Mouse (Mus musculus) kidney, embryonic 16.5 days (tissue): ENCODE data around the gene Zbtb5. TPM values are rescaled to one million over a fixed set of nuclear protein-coding genes. Genes with fewer than 3 reads are reported as not detected.
"Not testable (repeated sequence)": the region's sequence is repeated elsewhere in the genome, so short reads cannot be mapped to it uniquely, and the experiment has no call there.

Source experiments
- ATAC-seq: fragments of 200-750 bp; cut with Nextera tagmentation; 2 replicates; pipeline ENCODE4 v1.8.0; 2017; ENCODE audit warnings: moderate TSS enrichment; ENCODE audit not compliant: low FRiP score, low TSS enrichment
- H3K27ac ChIP-seq: fragments of 300-500 bp; sonication (generic); 2 replicates; pipeline ENCODE4 v1.5.1; 2014; ENCODE audit warnings: low read length
- H3K27me3 ChIP-seq: fragments of 300-500 bp; sonication (generic); 2 replicates; pipeline ENCODE4 v1.6.1; 2014; ENCODE audit warnings: low read length, control low read depth, mixed read lengths; ENCODE audit not compliant: insufficient read depth
- H3K36me3 ChIP-seq: fragments of 300-500 bp; sonication (generic); 2 replicates; pipeline ENCODE4 v1.6.1; 2014; ENCODE audit warnings: low read length, control low read depth, mixed read lengths; ENCODE audit not compliant: insufficient read depth
- H3K4me1 ChIP-seq: fragments of 300-500 bp; sonication (generic); 2 replicates; pipeline ENCODE4 v1.6.1; 2014; ENCODE audit warnings: low read length, control low read depth, mixed read lengths; ENCODE audit not compliant: insufficient read depth
- H3K4me2 ChIP-seq: fragments of 300-500 bp; sonication (generic); replicated peaks from 2 replicates; pipeline ENCODE4 v1.6.1; 2014; ENCODE audit warnings: low read depth, low read length
- H3K4me3 ChIP-seq: fragments of 300-500 bp; sonication (generic); 2 replicates; pipeline ENCODE4 v1.5.1; 2014; ENCODE audit warnings: mild to moderate bottlenecking, low read length
- H3K9ac ChIP-seq: fragments of 300-500 bp; sonication (generic); replicated peaks from 2 replicates; pipeline ENCODE4 v1.6.1; 2014; ENCODE audit warnings: low read length
- H3K9me3 ChIP-seq: fragments of 300-500 bp; sonication (generic); 2 replicates; pipeline ENCODE4 v1.6.1; 2016; ENCODE audit warnings: low read length, control low read depth
- WGBS: fragments of 180-500 bp; shearing (Covaris S2); extraction: QIAGEN DNeasy Blood & Tissue Kit; methylation state at CpG from one replicate; pipeline ENCODE4 v1.1.7; 2014; 5-methylcytosine and 5-hydroxymethylcytosine counted together
- polyA plus RNA-seq: library from polyadenylated mRNA; unstranded; fragments of >200 nt; fragmentation: Nextera tagmentation; extraction: Ambion mirVana; gene quantifications from 2 replicates; pipeline ENCODE4 v1.2.1, GENCODE M21; 2015

Gene Zbtb5
- polyA plus RNA-seq: 25.2 and 27.9 TPM in 2 replicates

DNA sequence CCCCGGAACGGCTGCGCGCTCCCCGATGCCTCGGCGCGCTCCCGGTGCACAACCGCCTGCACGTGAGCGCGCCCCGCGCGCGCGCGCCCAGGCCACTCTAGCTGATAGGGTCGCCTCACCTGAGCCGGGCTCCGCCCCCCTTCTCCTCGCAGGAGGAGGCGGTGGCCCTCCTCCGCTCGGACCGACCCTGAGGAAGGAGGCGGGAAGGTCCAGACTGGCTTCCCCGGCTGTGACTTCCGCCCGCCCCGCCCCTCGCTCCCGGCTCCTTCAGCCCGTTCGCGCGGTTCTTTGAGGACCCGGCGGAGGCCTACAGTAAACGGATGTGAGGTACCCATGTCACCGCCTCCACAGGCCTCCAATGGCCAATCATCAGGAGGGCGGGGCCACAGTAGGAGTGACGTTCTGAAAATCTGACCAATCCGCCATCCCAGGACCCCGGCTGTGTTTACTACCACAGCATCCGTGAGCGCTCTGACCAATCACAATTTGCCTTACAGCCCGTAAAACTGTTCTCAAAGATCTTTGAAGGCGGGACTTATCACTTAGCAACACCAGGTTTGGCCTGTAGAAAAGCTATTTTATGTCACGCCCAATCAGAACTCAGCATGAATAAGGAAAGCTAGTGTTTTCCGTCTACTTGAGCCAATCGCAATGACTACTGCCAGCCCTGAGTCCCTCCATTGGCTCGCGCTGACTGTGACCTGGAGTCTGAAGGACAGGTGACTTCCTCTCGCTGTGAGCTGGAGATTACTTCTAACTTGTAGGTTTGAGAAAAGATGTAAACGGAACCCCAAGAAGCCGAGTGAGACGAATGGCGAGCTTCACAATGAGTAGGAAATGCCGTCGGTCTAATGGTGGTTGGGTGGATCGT, at the start of gene Zbtb5:
Zbtb5 (minus strand) TSS at position 308 of the 871 bp plus-strand sequence.
- WGBS: under 1% methylated on average over 59 of the region's 63 CpGs
- Histone ChIP-seq H3K9me3 (no peaks in the 10 kb centered on the region), H3K9ac (peak within 1 kb of the TSS; percentile 94), H3K4me3 (peak within 1 kb of the TSS; percentile 82), H3K4me1 (peaks cover 24% of the 10 kb centered on the region), H3K27ac (peak within 1 kb of the TSS; percentile 98), H3K27me3 (no peaks in the 10 kb centered on the region), H3K4me2 (peak within 1 kb of the TSS; percentile 85), H3K36me3 (no peaks in the 10 kb centered on the region)
- peak; percentile 98 for ATAC-seq

DNA sequence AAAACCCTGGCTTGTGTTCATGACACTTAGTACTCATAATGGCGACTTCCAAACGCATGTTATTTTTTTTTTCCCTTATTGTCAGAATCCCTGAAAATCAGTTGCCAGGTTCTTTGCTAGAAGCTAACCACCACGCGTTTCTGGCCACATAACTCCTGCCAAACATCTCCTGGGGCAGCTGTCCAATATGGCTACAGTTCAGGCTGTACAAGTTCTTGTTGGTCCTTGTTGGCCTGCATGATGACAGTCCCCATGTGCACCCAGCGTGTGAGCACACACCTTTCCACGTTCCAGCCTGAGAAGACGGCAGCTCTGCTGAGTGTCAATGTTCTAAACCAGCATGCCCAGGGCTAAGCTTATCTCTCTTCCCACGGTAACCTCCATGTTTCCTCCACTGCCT, 43.2 kb upstream of the Zbtb5 start:
- WGBS: 85% methylated on average over 8 of the region's 8 CpGs
- H3K4me1 ChIP-seq: no peaks in the 10 kb centered on the region
- H3K27me3 ChIP-seq: no peaks in the 10 kb centered on the region
- no peaks in the 10 kb centered on the region for H3K9me3 ChIP-seq
- no peak overlapping the region for H3K9ac ChIP-seq
- no peak overlapping the region for H3K4me2 ChIP-seq
- no peak for ATAC-seq
- no peak overlapping the region for H3K4me3 ChIP-seq
- H3K36me3 ChIP-seq: peaks cover 19% of the 10 kb centered on the region; the same call in 1 of the 2 replicates
- no peak overlapping the region for H3K27ac ChIP-seq

DNA sequence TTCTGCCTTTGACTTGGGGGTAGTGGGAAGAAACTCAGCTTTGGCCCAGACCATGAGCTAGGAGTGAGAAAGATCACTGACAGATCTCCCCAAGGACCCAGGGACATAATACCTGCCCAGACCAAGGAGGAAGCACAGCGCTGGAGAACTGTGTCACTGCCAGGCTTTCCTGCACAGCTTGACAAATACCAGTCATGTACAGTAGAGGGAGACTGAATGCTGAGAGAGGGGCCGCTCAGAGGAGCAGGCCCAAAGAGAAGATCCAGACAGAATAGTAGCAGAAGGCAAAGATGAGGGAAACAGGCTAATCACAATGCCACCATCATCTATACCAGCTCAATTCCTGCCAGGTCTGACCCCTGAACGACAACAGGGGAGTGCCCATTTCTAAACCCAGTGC, 42.6 kb upstream of the Zbtb5 start:
- 44% methylated on average over 3 of the region's 3 CpGs for WGBS
- Histone ChIP-seq H3K36me3 (peaks cover 18% of the 10 kb centered on the region; the same call in 1 of the 2 replicates), H3K9ac (no peak overlapping the region), H3K27me3 (no peaks in the 10 kb centered on the region), H3K4me2 (no peak overlapping the region), H3K27ac (no peak overlapping the region), H3K4me1 (no peaks in the 10 kb centered on the region), H3K4me3 (no peak overlapping the region), H3K9me3 (no peaks in the 10 kb centered on the region)
- no peak for ATAC-seq

- Histone ChIP-seq H3K4me2 (no peak overlapping the region), H3K4me1 (no peaks in the 10 kb centered on the region), H3K27me3 (no peaks in the 10 kb centered on the region), H3K4me3 (no peak overlapping the region), H3K36me3 (peaks cover 11% of the 10 kb centered on the region; the same call in 1 of the 2 replicates), H3K9ac (no peak overlapping the region), H3K27ac (no peak overlapping the region), H3K9me3 (no peaks in the 10 kb centered on the region)
- WGBS: 78% methylated on average over 9 of the region's 9 CpGs
- ATAC-seq: no peak
Measured at GRCm38 (mm10) chr4:45047956-45048355, 35.7 kb upstream of the Zbtb5 start.

DNA sequence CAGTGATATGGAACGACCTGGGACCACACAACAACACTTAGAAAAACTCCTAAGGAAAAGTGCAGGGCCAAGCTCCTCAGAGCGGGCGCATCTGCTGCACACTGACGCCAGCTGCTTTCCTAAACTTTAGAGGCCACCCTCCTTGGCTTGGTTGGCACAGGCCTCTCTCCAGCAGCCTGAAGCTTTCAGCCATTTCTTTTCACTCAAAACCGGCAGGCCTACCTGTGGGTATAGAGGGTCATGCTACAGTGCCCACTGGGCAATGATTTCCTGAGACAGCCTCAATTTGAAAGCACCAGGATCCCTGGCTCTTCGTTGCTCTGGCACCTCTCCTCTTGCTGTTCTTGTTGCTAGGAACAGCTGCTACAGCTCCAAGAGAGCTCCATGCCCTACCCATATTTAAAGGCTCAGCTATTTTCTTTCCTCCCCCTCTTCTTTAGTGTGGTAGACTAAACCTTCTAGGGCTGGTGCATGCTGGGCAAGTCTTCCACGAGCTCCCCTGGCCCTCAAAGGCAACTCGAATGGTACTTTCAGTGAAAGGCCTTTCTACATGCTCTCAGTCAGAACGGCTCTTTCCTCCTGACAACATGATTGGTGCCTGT, 35.2 kb upstream of the Zbtb5 start:
- Histone ChIP-seq H3K9ac (no peak overlapping the region), H3K27ac (no peak overlapping the region), H3K27me3 (no peaks in the 10 kb centered on the region), H3K4me1 (no peaks in the 10 kb centered on the region), H3K4me2 (no peak overlapping the region), H3K9me3 (no peaks in the 10 kb centered on the region), H3K36me3 (peaks cover 11% of the 10 kb centered on the region; the same call in 1 of the 2 replicates), H3K4me3 (no peak overlapping the region)
- 79% methylated on average over 9 of the region's 9 CpGs for WGBS
- no peak for ATAC-seq

DNA sequence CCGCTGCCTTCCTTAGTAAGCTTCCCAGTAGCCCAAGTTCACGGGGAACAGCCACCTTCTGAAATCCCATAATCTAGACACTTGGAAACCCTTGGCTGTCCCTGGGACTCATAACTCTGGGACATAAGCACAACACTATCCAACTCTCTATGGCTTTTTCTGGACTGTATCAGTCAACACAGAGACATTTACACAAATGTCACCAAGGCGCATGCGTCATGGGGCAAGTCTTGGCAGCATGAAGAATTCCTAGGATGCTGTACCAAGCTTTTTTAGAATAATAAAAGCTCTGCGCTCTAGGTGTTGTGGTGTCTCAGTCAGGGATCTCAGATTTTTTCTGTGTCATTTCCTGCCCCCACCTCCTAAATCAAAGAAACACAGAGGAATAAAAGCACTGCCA, 34.5 kb upstream of the Zbtb5 start:
- H3K9ac ChIP-seq: no peak overlapping the region
- H3K9me3 ChIP-seq: no peaks in the 10 kb centered on the region
- H3K36me3 ChIP-seq: peaks cover 11% of the 10 kb centered on the region; the same call in 1 of the 2 replicates
- H3K4me3 ChIP-seq: no peak overlapping the region
- no peak for ATAC-seq
- no peak overlapping the region for H3K27ac ChIP-seq
- no peak overlapping the region for H3K4me2 ChIP-seq
- no peaks in the 10 kb centered on the region for H3K4me1 ChIP-seq
- WGBS: 89% methylated on average over 5 of the region's 5 CpGs
- H3K27me3 ChIP-seq: no peaks in the 10 kb centered on the region

DNA sequence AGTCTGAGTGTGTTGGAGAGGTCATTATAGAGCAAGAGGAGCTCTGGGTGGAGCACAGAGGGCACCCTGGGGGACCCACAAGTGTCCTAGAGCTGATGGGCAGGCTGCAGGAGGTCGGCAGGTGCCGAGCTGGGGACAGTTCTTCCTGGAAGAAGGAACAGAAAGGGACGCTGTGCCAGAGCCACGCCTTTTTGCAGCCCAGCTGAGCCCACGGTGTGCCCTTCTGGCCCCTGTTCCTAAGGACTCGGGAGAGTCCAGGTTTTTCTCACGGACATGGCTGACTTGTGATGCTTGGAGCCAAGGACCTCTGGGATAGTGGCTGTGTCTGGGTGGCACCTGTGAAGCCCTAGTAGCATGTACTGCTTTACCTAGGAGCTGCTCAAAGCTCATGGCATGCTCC, 28.6 kb upstream of the Zbtb5 start:
- Histone ChIP-seq H3K27me3 (no peaks in the 10 kb centered on the region), H3K9ac (no peak overlapping the region), H3K9me3 (no peaks in the 10 kb centered on the region), H3K4me2 (no peak overlapping the region), H3K4me3 (no peak overlapping the region), H3K4me1 (no peaks in the 10 kb centered on the region), H3K27ac (no peak overlapping the region), H3K36me3 (peaks cover 23% of the 10 kb centered on the region)
- WGBS: 76% methylated on average over 7 of the region's 7 CpGs
- no peak for ATAC-seq

- not testable (repeated sequence) for H3K9me3 ChIP-seq, H3K27ac ChIP-seq, H3K9ac ChIP-seq, ATAC-seq, H3K4me3 ChIP-seq, H3K4me2 ChIP-seq, H3K4me1 ChIP-seq, H3K27me3 ChIP-seq
- WGBS: 81% methylated on average over 7 of the region's 7 CpGs
- peaks cover 33% of the 10 kb centered on the region for H3K36me3 ChIP-seq
Measured at GRCm38 (mm10) chr4:45039546-45039945, 27.3 kb upstream of the Zbtb5 start.

GRCm38 (mm10) chr4:45038879-45039278, 26.7 kb upstream of the Zbtb5 start:
- peaks cover 29% of the 10 kb centered on the region for H3K36me3 ChIP-seq
- H3K4me2 ChIP-seq, H3K27ac ChIP-seq, ATAC-seq, H3K4me3 ChIP-seq, H3K9ac ChIP-seq, H3K27me3 ChIP-seq, H3K9me3 ChIP-seq, H3K4me1 ChIP-seq: not testable (repeated sequence)
- WGBS: 63% methylated on average over 8 of the region's 8 CpGs
